Mouse (Mus musculus): ENCODE data around the gene Tgfbr1. TPM values are rescaled to one million over a fixed set of nuclear protein-coding genes. Genes with fewer than 3 reads are reported as not detected.
A peak's percentile ranks its signal among the peaks of the same experiment; 100 is the strongest.

The Tgfbr1 gene
- polyA plus RNA-seq (2015; fragmentation: Nextera tagmentation; extraction: Ambion mirVana) = 25.9 and 26.2 TPM in 2 replicates

GRCm38 (mm10) chr4:47352803-47353388, at the start of gene Tgfbr1:
Gene Tgfbr1 (plus strand): TSS chr4:47353222.
- no peak for TF ChIP-seq CTCF (IDR thresholded peaks at IDR 0.05; ENCODE audit: low read depth)
- WGBS = under 1% methylated on average over 58 of the region's 65 CpGs
- peak within 1 kb of the TSS; percentile 96 for H3K9ac ChIP-seq (ENCODE audit: low read depth, low read length)
- H3K27me3 ChIP-seq (ENCODE audit: insufficient read depth, low read length) = no peaks in the 10 kb centered on the region
- peaks cover 17% of the 10 kb centered on the region; the same call in 1 of the 2 replicates for H3K4me1 ChIP-seq (replicated peaks; ENCODE audit: insufficient read depth, low read length)
- peak within 1 kb of the TSS; percentile 74 for H3K4me3 ChIP-seq (replicated peaks; ENCODE audit: low read depth, low read length)
- H3K4me2 ChIP-seq (ENCODE audit: low read length) = peak within 1 kb of the TSS; percentile 100
- H3K9me3 ChIP-seq (replicated peaks; ENCODE audit: low read length) = no peaks in the 10 kb centered on the region
- DNase-seq (ENCODE audit: low spot score) (peak; percentile 99), ATAC-seq (replicated peaks; ENCODE audit: low FRiP score, low read depth) (peak; percentile 99)
- H3K36me3 ChIP-seq (ENCODE audit: insufficient read depth, low read length) = no peaks in the 10 kb centered on the region
- peak within 1 kb of the TSS; percentile 97 for H3K27ac ChIP-seq

- Histone ChIP-seq H3K4me3 (replicated peaks; ENCODE audit: low read depth, low read length) (no peak overlapping the region), H3K27ac (no peak overlapping the region), H3K27me3 (ENCODE audit: insufficient read depth, low read length) (no peaks in the 10 kb centered on the region), H3K9me3 (replicated peaks; ENCODE audit: low read length) (no peaks in the 10 kb centered on the region), H3K4me2 (ENCODE audit: low read length) (no peak overlapping the region), H3K4me1 (replicated peaks; ENCODE audit: insufficient read depth, low read length) (no peaks in the 10 kb centered on the region), H3K9ac (ENCODE audit: low read depth, low read length) (no peak overlapping the region), H3K36me3 (ENCODE audit: insufficient read depth, low read length) (no peaks in the 10 kb centered on the region)
- ATAC-seq (replicated peaks; ENCODE audit: low FRiP score, low read depth) (no peak), DNase-seq (ENCODE audit: low spot score) (no peak)
- WGBS = 69% methylated on average over 5 of the region's 5 CpGs
- no peak for TF ChIP-seq CTCF (IDR thresholded peaks at IDR 0.05; ENCODE audit: low read depth)
Measured at GRCm38 (mm10) chr4:47303340-47303998, 49.6 kb upstream of the Tgfbr1 start.

- Histone ChIP-seq H3K27me3 (ENCODE audit: insufficient read depth, low read length) (no peaks in the 10 kb centered on the region), H3K36me3 (ENCODE audit: insufficient read depth, low read length) (no peaks in the 10 kb centered on the region), H3K27ac (no peak overlapping the region), H3K9ac (ENCODE audit: low read depth, low read length) (no peak overlapping the region), H3K4me2 (ENCODE audit: low read length) (no peak overlapping the region), H3K4me3 (replicated peaks; ENCODE audit: low read depth, low read length) (no peak overlapping the region), H3K4me1 (replicated peaks; ENCODE audit: insufficient read depth, low read length) (no peaks in the 10 kb centered on the region), H3K9me3 (replicated peaks; ENCODE audit: low read length) (no peaks in the 10 kb centered on the region)
- TF ChIP-seq CTCF (IDR thresholded peaks at IDR 0.05; ENCODE audit: low read depth) = no peak
- DNase-seq (ENCODE audit: low spot score) (no peak), ATAC-seq (replicated peaks; ENCODE audit: low FRiP score, low read depth) (no peak)
- 81% methylated on average over 12 of the region's 12 CpGs for WGBS
Measured at GRCm38 (mm10) chr4:47309886-47310625, 43.0 kb upstream of the Tgfbr1 start.

GRCm38 (mm10) chr4:47310812-47311211, 42.2 kb upstream of the Tgfbr1 start:
- ATAC-seq (replicated peaks; ENCODE audit: low FRiP score, low read depth) (no peak), DNase-seq (ENCODE audit: low spot score) (no peak)
- 72% methylated on average over 6 of the region's 6 CpGs for WGBS
- H3K9ac ChIP-seq (ENCODE audit: low read depth, low read length) = no peak overlapping the region
- no peak for TF ChIP-seq CTCF (IDR thresholded peaks at IDR 0.05; ENCODE audit: low read depth)
- no peaks in the 10 kb centered on the region for H3K9me3 ChIP-seq (replicated peaks; ENCODE audit: low read length)
- no peak overlapping the region for H3K27ac ChIP-seq
- H3K4me1 ChIP-seq (replicated peaks; ENCODE audit: insufficient read depth, low read length) = no peaks in the 10 kb centered on the region
- no peaks in the 10 kb centered on the region for H3K36me3 ChIP-seq (ENCODE audit: insufficient read depth, low read length)
- no peak overlapping the region for H3K4me3 ChIP-seq (replicated peaks; ENCODE audit: low read depth, low read length)
- no peak overlapping the region for H3K4me2 ChIP-seq (ENCODE audit: low read length)
- no peaks in the 10 kb centered on the region for H3K27me3 ChIP-seq (ENCODE audit: insufficient read depth, low read length)

GRCm38 (mm10) chr4:47311467-47311866, 41.6 kb upstream of the Tgfbr1 start:
- DNase-seq (ENCODE audit: low spot score) = no peak
- Histone ChIP-seq H3K9me3 (replicated peaks; ENCODE audit: low read length) (no peaks in the 10 kb centered on the region), H3K4me2 (ENCODE audit: low read length) (no peak overlapping the region), H3K27me3 (ENCODE audit: insufficient read depth, low read length) (no peaks in the 10 kb centered on the region), H3K27ac (no peak overlapping the region), H3K4me3 (replicated peaks; ENCODE audit: low read depth, low read length) (no peak overlapping the region), H3K36me3 (ENCODE audit: insufficient read depth, low read length) (no peaks in the 10 kb centered on the region), H3K9ac (ENCODE audit: low read depth, low read length) (no peak overlapping the region), H3K4me1 (replicated peaks; ENCODE audit: insufficient read depth, low read length) (no peaks in the 10 kb centered on the region)
- no peak for TF ChIP-seq CTCF (IDR thresholded peaks at IDR 0.05; ENCODE audit: low read depth)
- no peak for ATAC-seq (replicated peaks; ENCODE audit: low FRiP score, low read depth)
- WGBS = 96% methylated on average over 6 of the region's 6 CpGs

- no peaks in the 10 kb centered on the region for H3K9me3 ChIP-seq (replicated peaks; ENCODE audit: low read length)
- no peak for TF ChIP-seq CTCF (IDR thresholded peaks at IDR 0.05; ENCODE audit: low read depth)
- H3K27ac ChIP-seq = no peak overlapping the region
- H3K27me3 ChIP-seq (ENCODE audit: insufficient read depth, low read length) = no peaks in the 10 kb centered on the region
- H3K4me3 ChIP-seq (replicated peaks; ENCODE audit: low read depth, low read length) = no peak overlapping the region
- H3K36me3 ChIP-seq (ENCODE audit: insufficient read depth, low read length) = no peaks in the 10 kb centered on the region
- no peak overlapping the region for H3K4me2 ChIP-seq (ENCODE audit: low read length)
- H3K4me1 ChIP-seq (replicated peaks; ENCODE audit: insufficient read depth, low read length) = no peaks in the 10 kb centered on the region
- H3K9ac ChIP-seq (ENCODE audit: low read depth, low read length) = no peak overlapping the region
- WGBS = 60% methylated on average over 7 of the region's 7 CpGs
- DNase-seq (ENCODE audit: low spot score) (no peak), ATAC-seq (replicated peaks; ENCODE audit: low FRiP score, low read depth) (no peak)
Measured at GRCm38 (mm10) chr4:47311929-47312328, 41.1 kb upstream of the Tgfbr1 start.
